Mouse (Mus musculus) heart, postnatal 25 days (tissue): ENCODE data around the gene Tyro3. TPM values are rescaled to one million over a fixed set of nuclear protein-coding genes. Genes with fewer than 3 reads are reported as not detected.

Experiments
- DNase-seq: peaks from one replicate; pipeline ENCODE4 v3.0.0; 2022; ENCODE audit warnings: low spot score
- intact Hi-C: fragments of 180-260 bp; cut with DNase I; formaldehyde crosslinking; loops from one replicate; pipeline ENCODE4 v1.15.1; 2025
- total RNA-seq, 2 experiments: library from RNA; stranded (reverse); gene quantifications; 2 replicates each; pipeline ENCODE4 v1.2.3; 2021

The Tyro3 gene
- total RNA-seq = 1 to 10 TPM; 1.2 to 1.3 TPM

- DNase-seq = no peak
Measured at GRCm38 (mm10) chr2:119797279-119797783, at the start of gene Tyro3. Gene Tyro3 (plus strand): TSS chr2:119797733.

DNA sequence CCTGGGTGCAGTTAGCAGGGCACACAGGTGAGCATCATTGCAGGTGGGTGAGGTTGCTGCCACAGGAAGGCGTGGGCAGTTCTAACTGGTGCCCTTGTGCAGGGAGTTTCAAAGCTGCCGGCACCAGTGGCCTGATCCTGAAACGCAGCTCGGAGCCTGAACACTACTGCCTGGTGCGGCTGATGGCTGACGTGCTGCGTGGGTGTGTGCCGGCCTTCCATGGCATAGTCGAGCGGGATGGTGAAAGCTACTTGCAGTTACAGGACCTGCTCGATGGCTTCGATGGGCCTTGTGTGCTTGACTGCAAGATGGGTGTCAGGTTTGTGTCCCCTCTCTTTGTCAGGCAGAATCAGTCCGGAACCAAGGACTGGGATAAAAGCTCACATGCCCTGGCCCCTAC, 48.3 kb upstream of the Tyro3 start:
- DNase-seq = no peak
- intact Hi-C loops = no loop called here

More at GRCm38 (mm10) chr2:119797279-119797783, at the start of gene Tyro3:
- intact Hi-C loops = loop anchor here (5.0 kb wide), 1 partner anchor 100 kb away; the partner anchor contains the start of gene Mga

DNA sequence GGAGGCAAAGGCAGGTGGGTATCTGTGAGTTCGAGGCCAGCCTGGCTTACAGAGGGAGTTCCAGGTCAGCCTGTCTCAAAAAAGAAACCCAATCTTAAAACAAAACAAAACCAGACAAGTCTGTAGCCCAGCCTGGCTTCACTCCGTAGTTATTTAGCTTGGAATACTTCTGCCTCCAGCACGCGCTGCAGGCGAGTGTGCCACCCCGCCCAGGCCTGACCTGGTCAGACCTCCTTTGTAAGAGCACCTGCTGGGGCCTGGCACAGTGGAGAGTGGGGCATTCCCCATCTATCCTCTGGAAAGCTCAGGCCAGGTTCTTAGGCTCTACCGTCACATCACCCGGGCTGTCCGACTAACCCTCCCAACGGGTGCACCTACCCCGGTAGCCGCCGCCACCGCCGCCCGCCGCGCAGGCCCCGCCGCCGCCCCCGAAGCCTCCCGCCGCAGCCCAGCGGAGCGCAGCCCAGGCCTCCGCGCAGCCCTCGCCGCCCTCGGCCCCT, 39.9 kb upstream of the Tyro3 start:
- intact Hi-C loops = no loop called here
- DNase-seq = no peak

- intact Hi-C loops = no loop called here
- DNase-seq = no peak
Measured at GRCm38 (mm10) chr2:119758101-119758843, 39.3 kb upstream of the Tyro3 start.

DNA sequence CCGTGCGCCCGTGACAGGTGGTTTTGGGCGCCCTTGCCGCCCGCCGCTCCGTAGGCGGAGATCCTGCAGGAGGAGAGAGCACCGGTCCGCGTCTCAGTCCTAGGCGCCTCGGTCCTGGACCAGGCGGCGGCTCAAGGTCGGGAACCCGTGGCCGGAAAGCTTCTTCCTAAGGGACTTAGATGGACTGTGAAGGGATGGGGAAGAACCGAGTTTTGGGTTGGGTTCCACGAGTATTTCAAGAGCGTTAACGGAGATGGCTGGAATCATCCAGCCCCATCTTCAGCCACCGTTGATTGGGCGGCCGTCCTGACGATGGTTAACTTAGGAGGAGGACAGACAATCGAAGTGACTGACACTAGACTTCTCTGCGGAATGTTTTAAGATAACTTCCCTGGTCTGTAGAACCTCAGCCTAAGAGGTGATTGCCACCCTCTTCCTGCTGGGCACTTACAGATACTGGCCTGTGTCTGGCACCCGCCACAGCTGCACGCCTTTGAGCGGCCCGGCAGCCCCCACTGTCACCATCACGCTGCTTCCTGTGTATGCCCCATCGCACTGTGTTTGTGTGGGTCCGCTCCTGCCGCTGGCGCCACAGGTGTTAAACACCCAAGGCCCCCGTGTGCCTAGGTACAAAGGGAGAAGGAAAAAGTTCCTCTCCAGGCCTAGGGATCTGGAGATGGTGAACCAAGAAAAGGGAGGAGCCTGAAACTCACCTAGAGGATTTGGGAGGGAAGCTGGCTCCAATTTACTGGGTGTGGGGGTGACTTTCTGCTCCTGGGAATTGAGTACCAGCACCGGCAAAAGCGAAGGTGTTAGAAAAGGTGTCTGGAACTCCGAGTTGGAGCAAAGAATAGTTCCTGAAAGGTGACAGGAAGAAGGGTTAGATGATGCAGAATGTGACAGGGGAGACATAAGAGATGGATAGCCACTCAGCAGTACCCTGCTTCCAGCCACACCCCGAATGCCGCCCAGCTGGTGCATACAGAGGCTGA, 38.4 kb upstream of the Tyro3 start:
- intact Hi-C loops = no loop called here

DNA sequence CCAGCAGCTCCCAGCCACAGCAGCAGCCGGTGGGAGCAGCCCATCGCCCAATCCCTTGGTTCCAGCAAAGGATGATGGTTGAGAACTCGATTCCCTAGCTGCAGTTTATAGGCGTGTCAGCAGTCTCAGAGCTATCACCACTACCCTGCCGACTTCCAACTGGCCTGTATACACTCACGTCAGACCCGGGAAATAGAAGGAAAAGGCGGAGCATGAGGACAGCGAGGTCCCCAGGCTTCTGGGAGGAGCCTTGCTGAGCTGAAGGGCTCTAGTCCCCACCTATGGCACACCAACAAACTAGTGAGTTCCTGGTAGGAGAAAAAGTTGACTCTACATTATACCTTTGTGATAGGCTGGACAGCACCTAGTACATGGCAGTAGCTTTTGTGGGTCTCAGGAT, 37.3 kb upstream of the Tyro3 start, which contains the start of gene Ltk:
Ltk (minus strand) TSS at position 181 of the 400 bp plus-strand sequence.
- intact Hi-C loops = no loop called here
- DNase-seq = no peak

More for the DNA sequence above, 38.4 kb upstream of the Tyro3 start:
- DNase-seq = no peak

DNA sequence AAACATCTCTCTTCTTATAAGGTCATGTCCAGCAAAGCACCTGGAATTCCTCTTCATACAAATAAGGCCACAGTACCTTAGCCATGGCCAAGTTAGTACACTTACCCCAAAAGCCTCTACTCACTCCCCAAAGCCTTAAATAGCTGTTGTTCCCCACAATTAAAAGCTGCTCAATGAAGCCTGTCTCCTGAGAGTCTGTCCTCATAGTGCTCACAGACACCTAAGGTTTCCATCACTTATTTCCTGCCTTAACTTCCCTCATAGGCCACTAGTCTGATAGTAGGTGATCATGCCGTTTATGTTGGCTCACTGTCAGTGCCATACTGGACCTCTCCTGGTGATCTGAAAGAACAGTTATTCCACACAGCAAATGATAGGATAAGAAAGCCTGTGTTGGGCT, 35.3 kb upstream of the Tyro3 start:
- intact Hi-C loops = no loop called here
- DNase-seq = no peak

DNA sequence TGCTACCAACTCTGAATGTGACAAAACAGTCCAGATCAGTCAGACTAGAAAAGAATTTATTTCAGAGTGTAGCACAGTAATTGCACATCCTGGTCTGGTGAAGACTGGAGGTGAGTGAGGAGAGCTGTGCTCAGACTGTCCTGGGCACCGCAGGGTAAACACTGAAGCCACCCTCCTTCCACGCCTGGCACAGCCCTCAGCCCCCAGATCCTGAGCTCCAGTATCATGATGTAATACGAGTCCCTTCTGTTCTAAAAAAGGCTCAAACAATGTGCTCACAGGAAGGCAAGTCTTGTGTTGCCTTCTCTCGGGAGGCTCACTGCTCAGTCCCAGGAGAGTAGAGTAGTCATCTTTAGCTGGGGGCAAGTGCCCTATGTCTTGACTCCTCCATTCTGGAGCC, 33.6 kb upstream of the Tyro3 start:
- no peak for DNase-seq
- intact Hi-C loops = no loop called here

GRCm38 (mm10) chr2:119767246-119767645, 30.3 kb upstream of the Tyro3 start:
- intact Hi-C loops = no loop called here
- DNase-seq = no peak

- peak; percentile 51 for DNase-seq
- intact Hi-C loops = loop anchor here (5.0 kb wide), 1 partner anchor 310 kb away; the partner anchor contains the start of gene Ino80
Measured at GRCm38 (mm10) chr2:119787206-119787883, 10.2 kb upstream of the Tyro3 start, which contains the start of gene Rpap1. Gene Rpap1 (minus strand): TSS chr2:119787537.

DNA sequence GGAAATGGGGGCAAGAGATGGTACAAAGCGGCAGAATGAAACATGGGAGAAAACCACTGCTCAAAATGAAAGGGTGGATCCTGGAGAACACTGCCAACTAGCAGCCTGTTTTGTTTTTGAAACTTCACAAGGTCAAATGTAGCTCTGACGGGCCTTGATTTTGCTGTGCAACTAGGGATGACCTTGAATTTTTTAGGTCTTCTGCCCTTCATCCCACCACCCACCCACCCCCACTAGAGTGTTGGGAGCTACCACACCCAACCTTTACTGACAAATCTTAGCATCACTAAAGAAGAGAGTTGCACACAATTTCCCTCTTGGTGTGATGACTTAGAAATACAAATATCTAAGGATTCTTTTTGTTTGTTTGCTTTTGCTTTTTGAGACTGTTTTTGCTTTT, 7.5 kb upstream of the Tyro3 start:
- DNase-seq = no peak
- intact Hi-C loops = loop anchor here (5.0 kb wide), 1 partner anchor 313 kb away; the partner anchor contains the start of gene Ino80

DNA sequence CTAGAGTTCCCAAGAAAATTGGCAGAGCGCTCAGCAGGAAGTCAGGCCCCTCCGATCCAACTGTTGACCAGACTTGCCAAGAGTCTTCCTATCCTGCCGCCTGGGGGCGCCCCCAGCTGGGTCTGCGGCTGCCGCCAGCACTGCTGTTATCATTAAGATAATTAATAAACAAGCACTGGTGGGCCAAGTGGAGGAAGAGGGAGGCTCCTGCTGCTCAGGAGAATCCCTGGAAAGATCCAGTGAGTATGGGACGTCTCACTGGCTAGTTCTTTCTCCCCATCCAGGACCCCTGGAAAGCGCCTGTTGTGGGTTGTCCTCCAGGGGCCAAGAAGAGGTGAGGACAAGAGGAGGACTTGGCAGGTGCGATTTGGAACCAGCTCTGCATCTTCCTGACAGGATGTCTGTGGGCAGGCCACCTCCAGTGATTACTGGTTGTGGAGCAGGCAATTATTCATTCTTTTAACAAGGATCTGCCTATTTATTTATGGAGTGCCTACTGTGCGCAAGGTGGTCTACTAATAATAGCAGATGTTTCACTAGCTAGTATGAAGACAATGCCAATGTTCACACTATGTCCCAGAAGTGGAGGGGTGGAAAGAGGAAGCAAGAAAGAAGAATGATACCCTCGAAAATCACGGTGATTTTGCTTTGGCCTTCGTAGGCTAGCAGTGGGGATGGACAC, 854 bp downstream of the Tyro3 start:
- DNase-seq = peak; percentile 60
- intact Hi-C loops = loop anchor here (5.0 kb wide), 1 partner anchor 99 kb away; the partner anchor contains the start of gene Mga

GRCm38 (mm10) chr2:119799181-119799960, 1.8 kb downstream of the Tyro3 start:
- intact Hi-C loops = loop anchor here (5.0 kb wide), 1 partner anchor 98 kb away; the partner anchor contains the start of gene Mga
- DNase-seq = no peak

GRCm38 (mm10) chr2:119799961-119800550, 2.5 kb downstream of the Tyro3 start:
- intact Hi-C loops = loop anchor here (5.0 kb wide), 1 partner anchor 97 kb away; the partner anchor contains the start of gene Mga
- DNase-seq = no peak

DNA sequence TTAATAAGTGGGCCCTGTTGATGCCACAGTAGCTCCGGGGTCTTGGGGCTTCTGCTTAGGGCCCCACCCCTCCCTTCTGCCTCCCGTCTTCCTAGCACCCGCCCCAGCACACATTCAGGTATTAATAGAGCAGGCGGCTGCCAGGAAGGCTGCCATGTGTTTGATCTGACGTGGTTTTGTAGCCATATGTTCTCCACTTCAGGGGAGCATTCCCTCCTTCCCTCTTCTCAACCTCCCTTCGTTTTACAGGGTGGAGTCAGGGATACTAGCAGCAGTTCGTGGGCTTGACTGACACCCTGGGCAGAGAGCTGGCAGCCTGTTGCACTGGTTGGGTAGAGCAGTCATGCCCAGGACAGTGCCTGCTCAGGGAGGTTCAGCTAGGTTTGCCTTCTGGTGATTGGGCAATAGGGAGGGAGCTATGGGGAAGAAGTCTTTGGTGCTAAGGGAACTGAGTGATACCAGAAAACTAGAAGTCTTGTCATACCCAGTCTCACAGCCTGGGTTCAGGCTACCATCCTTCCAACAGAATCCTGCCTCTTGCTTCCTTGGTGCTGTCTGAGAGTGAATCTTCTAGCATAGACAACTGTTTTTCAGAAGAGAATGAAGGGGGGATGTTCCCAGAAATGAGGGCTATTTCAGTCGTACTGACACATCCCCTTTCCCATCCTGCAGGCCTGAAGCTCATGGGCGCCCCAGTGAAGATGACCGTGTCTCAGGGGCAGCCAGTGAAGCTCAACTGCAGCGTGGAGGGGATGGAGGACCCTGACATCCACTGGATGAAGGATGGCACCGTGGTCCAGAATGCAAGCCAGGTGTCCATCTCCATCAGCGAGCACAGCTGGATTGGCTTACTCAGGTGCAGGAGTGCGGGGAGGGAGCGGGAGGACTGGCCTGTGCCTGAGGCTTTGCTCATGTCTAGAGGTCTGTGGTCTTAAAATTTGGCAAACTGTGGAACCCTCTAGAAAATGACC, 3.6 kb downstream of the Tyro3 start:
- intact Hi-C loops = no loop called here
- no peak for DNase-seq
